ENCODE assay signal across 31 mouse cellular contexts in the genomic region with DNA sequence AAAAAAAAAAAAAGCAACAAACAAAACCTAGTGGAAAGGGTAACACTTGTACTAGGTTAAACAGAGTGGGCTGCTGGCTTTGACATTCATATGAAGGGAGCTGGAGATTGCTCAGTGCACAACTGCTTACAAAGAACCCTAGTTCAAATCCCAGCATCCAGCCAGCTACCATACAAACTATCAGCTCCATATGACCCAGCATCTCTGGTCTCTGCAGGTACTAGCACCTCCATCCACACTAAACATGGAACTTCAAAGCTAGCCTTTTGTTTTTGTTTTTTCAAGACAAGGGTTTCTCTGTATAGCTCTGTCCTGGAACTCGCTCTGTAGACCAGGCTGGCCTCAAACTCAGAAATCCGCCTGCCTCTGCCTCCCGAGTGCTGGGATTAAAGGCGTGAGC. TPM values are rescaled to one million over a fixed set of nuclear protein-coding genes. Genes with fewer than 3 reads are reported as not detected.
A peak's percentile ranks its signal among the peaks of the same experiment; 100 is the strongest.
DNase-seq lines count a peak whose midpoint lies in the region; ATAC-seq and TF ChIP-seq lines count a peak whose summit lies in the region.
"Had no signal": no experiment of that assay in that cellular context is flagged by ENCODE, and none has a peak within 500 bp of the region (broad histone marks: within the 10 kb centered on the region; RNA-seq: fewer than 3 reads in every experiment).

No protein-coding gene starts in this region.

- peaks cover 23% of the 10 kb centered on the region for H3K36me3 ChIP-seq in ES-Bruce4 (ENCODE audit: control insufficient read depth, insufficient read depth, low read length, poor library complexity, severe bottlenecking)
- peaks cover 34% of the 10 kb centered on the region for H3K36me3 ChIP-seq in forebrain, embryonic 13.5 days (ENCODE audit: poor library complexity, severe bottlenecking)

- DNase-seq in 416B (ENCODE audit: low read depth) (peak; percentile 26), ZHBTc4 (ENCODE audit: low read depth, low spot score) (peak; percentile 41)
- DNase-seq in heart, postnatal 14 days = no peak
- DNase-seq: adrenal gland, adult 2 months; adrenal gland, postnatal 14 days; cerebellum, adult 11 months; cerebellum, adult 2 months; cerebellum, adult 9-11 months; cerebellum, postnatal 25 days; gastrocnemius, postnatal 14 days; heart, adult 18-20 months; heart, postnatal 10 days; heart, postnatal 4 days; kidney, adult 18-20 months had no signal

- 0 out of 2 replicates have a peak overlapping the region, but pooled peaks have one; percentile 44 for H3K27ac ChIP-seq in ES-Bruce4 (ENCODE audit: insufficient read depth, low read length)
- H3K27ac ChIP-seq in forebrain, embryonic 13.5 days = no peak overlapping the region
- H3K27ac ChIP-seq: embryonic facial prominence, embryonic 12.5 days; embryonic facial prominence, embryonic 15.5 days; forebrain, embryonic 12.5 days; heart, embryonic 15.5 days; hindbrain, embryonic 14.5 days; hindbrain, postnatal 0 days had no signal

- no peak for ATAC-seq in granulocyte monocyte progenitor cell, adult 5-6 weeks (replicated peaks; ENCODE audit: poor library complexity, severe bottlenecking)
- ATAC-seq in forebrain, embryonic 13.5 days = no peak
- ATAC-seq: CD4-positive, CD25-positive, alpha-beta regulatory T cell, adult 4 months; forebrain, embryonic 16.5 days; hindbrain, postnatal 0 days; inflammation-experienced regulatory T-cells, adult 6 months; intestine, embryonic 16.5 days had no signal

- TF ChIP-seq CTCF in ES-Bruce4 (IDR thresholded peaks at IDR 0.05; ENCODE audit: low read depth, low read length) = no peak

- TF ChIP-seq EP300 in ES-Bruce4 (IDR thresholded peaks at IDR 0.05; ENCODE audit: insufficient read depth, low read depth, low read length) = no peak

- intact Hi-C loops in heart, postnatal 14 days (cut with DNase I) = no loop called here

- TF ChIP-seq POLR2A in ES-Bruce4 (IDR thresholded peaks at IDR 0.05; ENCODE audit: insufficient read depth, low read length) = no peak

- no peak overlapping the region for H3K4me2 ChIP-seq in forebrain, embryonic 13.5 days
- H3K4me2 ChIP-seq: embryonic facial prominence, embryonic 12.5 days; embryonic facial prominence, embryonic 15.5 days; forebrain, embryonic 12.5 days; heart, embryonic 12.5 days; heart, embryonic 15.5 days; hindbrain, embryonic 14.5 days had no signal

- H3K4me1 ChIP-seq in ES-Bruce4 (ENCODE audit: control insufficient read depth, insufficient read depth, low read length) = no peaks in the 10 kb centered on the region
- peaks cover 9% of the 10 kb centered on the region for H3K4me1 ChIP-seq in forebrain, embryonic 13.5 days

- WGBS in forebrain, embryonic 13.5 days = 85% methylated on average over 4 of the region's 4 CpGs

- H3K4me3 ChIP-seq in ES-Bruce4 (ENCODE audit: low read depth, low read length) = no peak overlapping the region
- H3K4me3 ChIP-seq in forebrain, embryonic 13.5 days = no peak overlapping the region
- H3K4me3 ChIP-seq: embryonic facial prominence, embryonic 12.5 days; embryonic facial prominence, embryonic 15.5 days; erythroblast, embryonic 14.5 days; forebrain, embryonic 12.5 days; heart, embryonic 12.5 days; heart, embryonic 15.5 days had no signal

- no peaks in the 10 kb centered on the region for H3K27me3 ChIP-seq in ES-Bruce4 (ENCODE audit: control insufficient read depth, insufficient read depth, low read length, poor library complexity, severe bottlenecking)
- no peaks in the 10 kb centered on the region for H3K27me3 ChIP-seq in forebrain, embryonic 13.5 days
- H3K27me3 ChIP-seq: embryonic facial prominence, embryonic 12.5 days; embryonic facial prominence, embryonic 15.5 days; heart, embryonic 12.5 days; heart, embryonic 15.5 days had no signal

- no peak overlapping the region for H3K9ac ChIP-seq in ES-Bruce4 (ENCODE audit: low read depth, poor library complexity, severe bottlenecking)
- H3K9ac ChIP-seq in forebrain, embryonic 13.5 days = no peak overlapping the region
- H3K9ac ChIP-seq: embryonic facial prominence, embryonic 12.5 days; embryonic facial prominence, embryonic 15.5 days; forebrain, embryonic 12.5 days; heart, embryonic 12.5 days; heart, embryonic 15.5 days; hindbrain, embryonic 14.5 days had no signal

- H3K9me3 ChIP-seq in ES-Bruce4 (replicated peaks; ENCODE audit: control insufficient read depth, insufficient read depth, low read length, poor library complexity, severe bottlenecking) = no peaks in the 10 kb centered on the region
- no peaks in the 10 kb centered on the region for H3K9me3 ChIP-seq in forebrain, embryonic 13.5 days (replicated peaks)
- H3K9me3 ChIP-seq: embryonic facial prominence, embryonic 12.5 days; embryonic facial prominence, embryonic 15.5 days; forebrain, embryonic 12.5 days; G1E; heart, embryonic 12.5 days; heart, embryonic 15.5 days had no signal

RNA-seq across cellular contexts. Expression of a gene that starts 3.8 kb away (rescaled TPM):
- polyA plus RNA-seq in ES-Bruce4 (2011; ENCODE audit: insufficient read depth, insufficient read length, low read depth, missing spikeins) = 1,832 and 1,959 TPM in 2 replicates
- 2,754 and 2,968 TPM in 2 replicates for total RNA-seq in granulocyte monocyte progenitor cell, adult 5-6 weeks (2014; fragmentation: Nextera tagmentation)
- total RNA-seq in granulocyte monocyte progenitor cell, adult 5-6 weeks (2017) = 1,150 and 1,165 TPM in 2 replicates
- 531 and 638 TPM in 2 replicates for polyA plus RNA-seq in forebrain, embryonic 13.5 days (2015; fragmentation: Nextera tagmentation; extraction: Ambion mirVana)
- total RNA-seq in heart, postnatal 14 days (2021) = 100 to 1,000 TPM; 264 to 297 TPM

RNA-seq across cellular contexts. Expression of a gene that starts 23.1 kb away (rescaled TPM):
- polyA plus RNA-seq in ES-Bruce4 (2011; ENCODE audit: insufficient read depth, insufficient read length, low read depth, missing spikeins) = 9.8 and 11.6 TPM in 2 replicates
- total RNA-seq in granulocyte monocyte progenitor cell, adult 5-6 weeks (2014; fragmentation: Nextera tagmentation) = 0.62 TPM in 1 of 2 replicates, not detected in the other
- not detected in 2 replicates for total RNA-seq in granulocyte monocyte progenitor cell, adult 5-6 weeks (2017)
- polyA plus RNA-seq in forebrain, embryonic 13.5 days (2015; fragmentation: Nextera tagmentation; extraction: Ambion mirVana) = 7.3 and 8.1 TPM in 2 replicates
- 1 to 10 TPM; 1.3 to 1.5 TPM for total RNA-seq in heart, postnatal 14 days (2021)
- total RNA-seq: common myeloid progenitor, adult 5-6 weeks had no signal

RNA-seq across cellular contexts. Expression of a gene that starts 33.2 kb away (rescaled TPM):
- polyA plus RNA-seq in ES-Bruce4 (2011; ENCODE audit: insufficient read depth, insufficient read length, low read depth, missing spikeins) = 39.4 and 41.7 TPM in 2 replicates
- 1.6 and 1.7 TPM in 2 replicates for total RNA-seq in granulocyte monocyte progenitor cell, adult 5-6 weeks (2014; fragmentation: Nextera tagmentation)
- total RNA-seq in granulocyte monocyte progenitor cell, adult 5-6 weeks (2017) = 1.4 and 1.8 TPM in 2 replicates
- polyA plus RNA-seq in forebrain, embryonic 13.5 days (2015; fragmentation: Nextera tagmentation; extraction: Ambion mirVana) = 0.12 and 0.28 TPM in 2 replicates
- 1 to 10 TPM; 6.8 to 7.8 TPM for total RNA-seq in heart, postnatal 14 days (2021)

RNA-seq across cellular contexts. Expression of a gene that starts 51.2 kb away (rescaled TPM):
- polyA plus RNA-seq in ES-Bruce4 (2011; ENCODE audit: insufficient read depth, insufficient read length, low read depth, missing spikeins) = 14.3 and 14.4 TPM in 2 replicates
- total RNA-seq in granulocyte monocyte progenitor cell, adult 5-6 weeks (2014; fragmentation: Nextera tagmentation) = 3.5 and 4.1 TPM in 2 replicates
- 5.9 and 8.1 TPM in 2 replicates for total RNA-seq in granulocyte monocyte progenitor cell, adult 5-6 weeks (2017)
- polyA plus RNA-seq in forebrain, embryonic 13.5 days (2015; fragmentation: Nextera tagmentation; extraction: Ambion mirVana) = 9.3 and 10.8 TPM in 2 replicates
- total RNA-seq in heart, postnatal 14 days (2021) = 10 to 100 TPM; 17.3 to 17.4 TPM

RNA-seq across cellular contexts. Expression of a gene that starts 56.9 kb away (rescaled TPM):
- 366 and 396 TPM in 2 replicates for polyA plus RNA-seq in ES-Bruce4 (2011; ENCODE audit: insufficient read depth, insufficient read length, low read depth, missing spikeins)
- 404 and 410 TPM in 2 replicates for total RNA-seq in granulocyte monocyte progenitor cell, adult 5-6 weeks (2014; fragmentation: Nextera tagmentation)
- total RNA-seq in granulocyte monocyte progenitor cell, adult 5-6 weeks (2017) = 414 and 442 TPM in 2 replicates
- polyA plus RNA-seq in forebrain, embryonic 13.5 days (2015; fragmentation: Nextera tagmentation; extraction: Ambion mirVana) = 173 and 186 TPM in 2 replicates
- total RNA-seq in heart, postnatal 14 days (2021) = 10 to 100 TPM; 48.4 to 51.6 TPM

Comparison
In these comparisons a context has a peak if more than half of its experiments do, and no peak if none do; other contexts are left out.
1. DNase-seq: peak in 416B (single experiment) and ZHBTc4 (single experiment); none in heart, postnatal 14 days (0 of 2).